Mouse (Mus musculus) hindbrain, postnatal 0 days (tissue): ENCODE measurements at regions not wholly inside any gene's neighbourhood (a gene's known extent, or its start where the extent isn't known, plus 50 kb on each side); places are given as distances from the start of the nearest gene placed in this dataset.
A peak's percentile ranks its signal among the peaks of the same experiment; 100 is the strongest.

Source experiments
- ATAC-seq: fragments of 200-750 bp; cut with Nextera tagmentation; 2 replicates; pipeline ENCODE4 v1.8.0; 2017; ENCODE audit warnings: mild to moderate bottlenecking, moderate TSS enrichment, moderate library complexity
- DNase-seq: peaks from one replicate; pipeline ENCODE4 v3.0.0-alpha.2; 2015; ENCODE audit warnings: low spot score
- H3K27ac ChIP-seq: fragments of 300-500 bp; sonication (generic); 2 replicates; pipeline ENCODE4 v1.5.1; 2014; ENCODE audit warnings: mild to moderate bottlenecking
- H3K27me3 ChIP-seq: fragments of 300-500 bp; sonication (generic); 2 replicates; pipeline ENCODE4 v1.6.1; 2014; ENCODE audit warnings: low read length, mixed read lengths; ENCODE audit not compliant: insufficient read depth
- H3K36me3 ChIP-seq: fragments of 300-500 bp; sonication (generic); 2 replicates; pipeline ENCODE4 v1.6.1; 2014; ENCODE audit warnings: low read length, mixed read lengths; ENCODE audit not compliant: insufficient read depth
- H3K4me1 ChIP-seq: fragments of 300-500 bp; sonication (generic); 2 replicates; pipeline ENCODE4 v1.6.1; 2014; ENCODE audit warnings: antibody characterized with exemption, low read length, mixed read lengths; ENCODE audit not compliant: insufficient read depth
- H3K4me2 ChIP-seq: fragments of 300-500 bp; sonication (generic); 2 replicates; pipeline ENCODE4 v1.6.1; 2014; ENCODE audit warnings: low read depth, mild to moderate bottlenecking, low read length, moderate library complexity, mixed read lengths
- H3K4me3 ChIP-seq: fragments of 300-500 bp; sonication (generic); 2 replicates; pipeline ENCODE4 v1.5.1; 2014; ENCODE audit warnings: low read length
- H3K9ac ChIP-seq: fragments of 300-500 bp; sonication (generic); replicated peaks from 2 replicates; pipeline ENCODE4 v1.6.1; 2014; ENCODE audit warnings: mild to moderate bottlenecking, low read length, moderate library complexity, mixed read lengths
- H3K9me3 ChIP-seq: fragments of 300-500 bp; sonication (generic); 2 replicates; pipeline ENCODE4 v1.6.1; 2016; ENCODE audit warnings: low read length, mixed read lengths
- CTCF ChIP-seq: IDR thresholded peaks from 2 replicates; pipeline ENCODE4 v1.5.1; 2016; ENCODE audit warnings: antibody characterized with exemption, control low read depth, low read depth
- WGBS: fragments of 180-500 bp; shearing (Covaris S2); extraction: QIAGEN DNeasy Blood & Tissue Kit; methylation state at CpG from one replicate; pipeline ENCODE4 v1.1.7; 2014; 5-methylcytosine and 5-hydroxymethylcytosine counted together

- no peak overlapping the region for H3K9ac ChIP-seq
- no peak for ATAC-seq
These were observed 220.9 kb downstream of the Arpp21 start for GRCm38 (mm10) chr9:112014796-112015195.

GRCm38 (mm10) chr9:111994401-111994800, 241.3 kb downstream of the Arpp21 start:
- Histone ChIP-seq H3K27me3 (no peaks in the 10 kb centered on the region), H3K4me3 (no peak overlapping the region), H3K9me3 (no peaks in the 10 kb centered on the region), H3K36me3 (no peaks in the 10 kb centered on the region), H3K9ac (no peak overlapping the region), H3K27ac (no peak overlapping the region), H3K4me1 (no peaks in the 10 kb centered on the region), H3K4me2 (no peak overlapping the region)
- TF ChIP-seq CTCF: no peak
- 42% methylated on average over 4 of the region's 4 CpGs for WGBS
- ATAC-seq (no peak), DNase-seq (no peak)

More at GRCm38 (mm10) chr9:112014796-112015195, 220.9 kb downstream of the Arpp21 start:
- Histone ChIP-seq H3K4me1 (no peaks in the 10 kb centered on the region), H3K4me2 (no peak overlapping the region), H3K36me3 (no peaks in the 10 kb centered on the region), H3K4me3 (no peak overlapping the region), H3K9me3 (no peaks in the 10 kb centered on the region), H3K27ac (no peak overlapping the region), H3K27me3 (no peaks in the 10 kb centered on the region)
- 78% methylated on average over 6 of the region's 6 CpGs for WGBS
- TF ChIP-seq CTCF: no peak
- DNase-seq: no peak

GRCm38 (mm10) chr9:111993844-111994243, 241.9 kb downstream of the Arpp21 start:
- DNase-seq (no peak), ATAC-seq (no peak)
- Histone ChIP-seq H3K4me2 (no peak overlapping the region), H3K9me3 (no peaks in the 10 kb centered on the region), H3K36me3 (no peaks in the 10 kb centered on the region), H3K4me3 (no peak overlapping the region), H3K9ac (no peak overlapping the region), H3K4me1 (no peaks in the 10 kb centered on the region), H3K27ac (no peak overlapping the region), H3K27me3 (no peaks in the 10 kb centered on the region)
- no peak for TF ChIP-seq CTCF
- 23% methylated on average over 4 of the region's 4 CpGs for WGBS

GRCm38 (mm10) chr9:111990060-111990459, 245.7 kb downstream of the Arpp21 start:
- H3K9ac ChIP-seq: no peak overlapping the region
- H3K4me1 ChIP-seq: no peaks in the 10 kb centered on the region
- no peaks in the 10 kb centered on the region for H3K27me3 ChIP-seq
- H3K9me3 ChIP-seq: no peaks in the 10 kb centered on the region
- H3K27ac ChIP-seq: no peak overlapping the region
- TF ChIP-seq CTCF: no peak
- ATAC-seq (no peak), DNase-seq (no peak)
- no peak overlapping the region for H3K4me2 ChIP-seq
- H3K36me3 ChIP-seq: no peaks in the 10 kb centered on the region
- WGBS: 87% methylated on average over 3 of the region's 3 CpGs
- no peak overlapping the region for H3K4me3 ChIP-seq

GRCm38 (mm10) chr9:111963405-111964037, 272.2 kb downstream of the Arpp21 start:
- H3K9me3 ChIP-seq: no peaks in the 10 kb centered on the region
- no peak for TF ChIP-seq CTCF
- H3K4me3 ChIP-seq: no peak overlapping the region
- DNase-seq (peak; percentile 36), ATAC-seq (no peak)
- H3K4me2 ChIP-seq: no peak overlapping the region
- H3K36me3 ChIP-seq: no peaks in the 10 kb centered on the region
- no peaks in the 10 kb centered on the region for H3K27me3 ChIP-seq
- H3K27ac ChIP-seq: no peak overlapping the region
- no peaks in the 10 kb centered on the region for H3K4me1 ChIP-seq
- H3K9ac ChIP-seq: no peak overlapping the region
- 55% methylated on average over 5 of the region's 5 CpGs for WGBS

GRCm38 (mm10) chr9:111957799-111958198, 267.7 kb upstream of the Stac start:
- Histone ChIP-seq H3K27me3 (no peaks in the 10 kb centered on the region), H3K4me2 (no peak overlapping the region), H3K4me3 (no peak overlapping the region), H3K36me3 (no peaks in the 10 kb centered on the region), H3K4me1 (no peaks in the 10 kb centered on the region), H3K9ac (no peak overlapping the region), H3K9me3 (no peaks in the 10 kb centered on the region), H3K27ac (no peak overlapping the region)
- DNase-seq (peak; percentile 45), ATAC-seq (no peak)
- peak; percentile 75 for TF ChIP-seq CTCF
- WGBS: 60% methylated on average over 2 of the region's 2 CpGs

GRCm38 (mm10) chr9:111939271-111940067, 249.3 kb upstream of the Stac start:
- no peaks in the 10 kb centered on the region for H3K4me1 ChIP-seq
- 45% methylated on average over 8 of the region's 8 CpGs for WGBS
- H3K27me3 ChIP-seq: no peaks in the 10 kb centered on the region
- no peak overlapping the region for H3K9ac ChIP-seq
- no peaks in the 10 kb centered on the region for H3K36me3 ChIP-seq
- ATAC-seq (peak; percentile 35; the same call in 1 of the 2 replicates), DNase-seq (peak; percentile 76)
- H3K4me3 ChIP-seq: no peak overlapping the region
- no peak overlapping the region for H3K27ac ChIP-seq
- no peak overlapping the region for H3K4me2 ChIP-seq
- H3K9me3 ChIP-seq: no peaks in the 10 kb centered on the region
- TF ChIP-seq CTCF: peak; percentile 81
